Mouse (Mus musculus): ENCODE results near the gene Myt1l. TPM values are rescaled to one million over a fixed set of nuclear protein-coding genes. Genes with fewer than 3 reads are reported as not detected.

Myt1l gene
- polyA plus RNA-seq, 1 experiment from 2014 or later = 5.1 TPM

GRCm38 (mm10) chr12:29555718-29556117 lies 27.5 kb downstream of the Myt1l start:
- Histone ChIP-seq H3K4me2 (replicated peaks; ENCODE audit: low read depth, low read length) (no peak overlapping the region), H3K9me3 (ENCODE audit: control insufficient read depth, low read depth, low read length) (no peaks in the 10 kb centered on the region), H3K9ac (replicated peaks; ENCODE audit: low read depth, low read length) (no peak overlapping the region), H3K36me3 (ENCODE audit: control insufficient read depth, insufficient read depth, low read length) (no peaks in the 10 kb centered on the region), H3K27me3 (ENCODE audit: control insufficient read depth, insufficient read depth, low read length) (no peaks in the 10 kb centered on the region), H3K4me1 (ENCODE audit: control insufficient read depth, insufficient read depth, low read length) (no peaks in the 10 kb centered on the region), H3K4me3 (ENCODE audit: low read depth, low read length) (no peak overlapping the region), H3K27ac (ENCODE audit: low read length) (no peak overlapping the region)
- WGBS = 81% methylated on average over 4 of the region's 4 CpGs
- no peak for ATAC-seq (ENCODE audit: insufficient number of reproducible peaks, insufficient read depth, low FRiP score, low read depth)

DNA sequence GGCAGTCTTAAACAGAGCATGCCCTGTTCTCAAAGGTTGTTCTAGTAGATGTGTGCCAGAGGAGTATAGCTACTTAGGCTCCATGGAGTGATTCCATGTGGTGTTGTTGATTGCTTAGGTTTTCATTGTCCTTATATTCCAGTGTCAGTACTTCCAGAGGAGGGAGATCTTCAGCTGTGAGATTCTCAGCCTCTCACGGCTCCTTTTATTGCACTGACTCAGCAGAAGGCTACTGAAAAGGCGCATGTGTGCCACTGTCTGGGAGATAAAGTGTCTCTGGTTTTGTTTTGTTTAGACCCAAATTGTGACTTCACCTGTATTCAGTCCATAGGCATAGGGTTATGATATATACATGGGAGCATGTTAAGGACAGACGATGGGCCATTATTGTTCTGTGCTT lies 28.2 kb downstream of the Myt1l start:
- H3K9ac ChIP-seq (replicated peaks; ENCODE audit: low read depth, low read length) = no peak overlapping the region
- no peak overlapping the region for H3K27ac ChIP-seq (ENCODE audit: low read length)
- no peaks in the 10 kb centered on the region for H3K27me3 ChIP-seq (ENCODE audit: control insufficient read depth, insufficient read depth, low read length)
- H3K9me3 ChIP-seq (ENCODE audit: control insufficient read depth, low read depth, low read length) = no peaks in the 10 kb centered on the region
- no peaks in the 10 kb centered on the region for H3K36me3 ChIP-seq (ENCODE audit: control insufficient read depth, insufficient read depth, low read length)
- no peak for ATAC-seq (ENCODE audit: insufficient number of reproducible peaks, insufficient read depth, low FRiP score, low read depth)
- 71% methylated on average over 3 of the region's 3 CpGs for WGBS
- no peak overlapping the region for H3K4me2 ChIP-seq (replicated peaks; ENCODE audit: low read depth, low read length)
- no peak overlapping the region for H3K4me3 ChIP-seq (ENCODE audit: low read depth, low read length)
- no peaks in the 10 kb centered on the region for H3K4me1 ChIP-seq (ENCODE audit: control insufficient read depth, insufficient read depth, low read length)

- 55% methylated on average over 6 of the region's 6 CpGs for WGBS
- Histone ChIP-seq H3K36me3 (ENCODE audit: control insufficient read depth, insufficient read depth, low read length) (no peaks in the 10 kb centered on the region), H3K9me3 (ENCODE audit: control insufficient read depth, low read depth, low read length) (no peaks in the 10 kb centered on the region), H3K4me1 (ENCODE audit: control insufficient read depth, insufficient read depth, low read length) (no peaks in the 10 kb centered on the region), H3K27ac (ENCODE audit: low read length) (no peak overlapping the region), H3K4me2 (replicated peaks; ENCODE audit: low read depth, low read length) (no peak overlapping the region), H3K4me3 (ENCODE audit: low read depth, low read length) (no peak overlapping the region), H3K27me3 (ENCODE audit: control insufficient read depth, insufficient read depth, low read length) (no peaks in the 10 kb centered on the region), H3K9ac (replicated peaks; ENCODE audit: low read depth, low read length) (no peak overlapping the region)
- no peak for ATAC-seq (ENCODE audit: insufficient number of reproducible peaks, insufficient read depth, low FRiP score, low read depth)
Measured at GRCm38 (mm10) chr12:29556901-29557300, 28.7 kb downstream of the Myt1l start.

DNA sequence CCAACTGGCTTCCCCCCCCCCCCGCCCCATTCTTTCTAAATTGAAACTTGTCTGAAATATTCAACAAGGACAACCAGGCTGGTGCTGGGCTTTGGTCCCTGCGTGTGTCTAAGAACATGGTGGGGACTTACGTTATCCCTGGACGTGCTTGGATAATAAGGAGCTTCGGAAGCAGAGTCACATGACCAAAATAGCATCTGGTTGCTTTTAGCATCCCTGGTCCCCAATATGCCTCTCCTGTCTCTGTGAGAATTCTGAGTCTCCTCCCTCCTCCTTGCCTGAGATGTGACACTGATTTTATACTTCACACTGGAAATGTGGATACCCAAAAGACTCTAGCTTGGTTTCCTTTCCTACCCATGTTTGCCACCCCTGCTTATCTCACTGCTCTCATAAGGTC lies 31.6 kb downstream of the Myt1l start:
- WGBS = 85% methylated on average over 5 of the region's 5 CpGs
- H3K27me3 ChIP-seq (ENCODE audit: control insufficient read depth, insufficient read depth, low read length) = no peaks in the 10 kb centered on the region
- no peak overlapping the region for H3K27ac ChIP-seq (ENCODE audit: low read length)
- H3K36me3 ChIP-seq (ENCODE audit: control insufficient read depth, insufficient read depth, low read length) = no peaks in the 10 kb centered on the region
- H3K9ac ChIP-seq (replicated peaks; ENCODE audit: low read depth, low read length) = no peak overlapping the region
- no peak overlapping the region for H3K4me2 ChIP-seq (replicated peaks; ENCODE audit: low read depth, low read length)
- no peak for ATAC-seq (ENCODE audit: insufficient number of reproducible peaks, insufficient read depth, low FRiP score, low read depth)
- H3K4me3 ChIP-seq (ENCODE audit: low read depth, low read length) = no peak overlapping the region
- no peaks in the 10 kb centered on the region for H3K9me3 ChIP-seq (ENCODE audit: control insufficient read depth, low read depth, low read length)
- H3K4me1 ChIP-seq (ENCODE audit: control insufficient read depth, insufficient read depth, low read length) = no peaks in the 10 kb centered on the region

- H3K27ac ChIP-seq (ENCODE audit: low read length) = no peak overlapping the region
- no peaks in the 10 kb centered on the region for H3K9me3 ChIP-seq (ENCODE audit: control insufficient read depth, low read depth, low read length)
- no peaks in the 10 kb centered on the region for H3K4me1 ChIP-seq (ENCODE audit: control insufficient read depth, insufficient read depth, low read length)
- no peak for ATAC-seq (ENCODE audit: insufficient number of reproducible peaks, insufficient read depth, low FRiP score, low read depth)
- H3K4me2 ChIP-seq (replicated peaks; ENCODE audit: low read depth, low read length) = no peak overlapping the region
- no peak overlapping the region for H3K9ac ChIP-seq (replicated peaks; ENCODE audit: low read depth, low read length)
- WGBS = 78% methylated on average over 2 of the region's 2 CpGs
- no peak overlapping the region for H3K4me3 ChIP-seq (ENCODE audit: low read depth, low read length)
- H3K36me3 ChIP-seq (ENCODE audit: control insufficient read depth, insufficient read depth, low read length) = no peaks in the 10 kb centered on the region
- no peaks in the 10 kb centered on the region for H3K27me3 ChIP-seq (ENCODE audit: control insufficient read depth, insufficient read depth, low read length)
Measured at GRCm38 (mm10) chr12:29561222-29561621, 33.0 kb downstream of the Myt1l start.

DNA sequence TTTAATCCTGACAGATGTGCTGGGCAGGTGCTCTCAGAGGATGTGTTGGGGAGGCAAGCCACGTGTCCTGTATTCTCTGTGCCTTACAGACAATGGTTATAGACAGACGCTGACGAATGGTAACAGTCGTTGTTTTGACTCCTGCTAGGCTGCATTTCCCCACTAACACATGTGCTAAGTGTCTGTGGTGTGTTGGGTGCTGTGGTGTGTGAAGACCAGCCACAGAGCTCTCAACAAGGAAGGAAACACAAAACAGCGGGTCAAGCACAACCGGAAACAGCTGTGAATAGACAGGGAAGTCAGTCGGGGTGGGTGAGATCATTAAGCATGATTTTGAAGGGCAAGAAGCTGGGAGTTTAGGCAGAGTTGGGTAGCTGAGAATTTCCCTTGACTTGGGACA lies 41.1 kb downstream of the Myt1l start:
- ATAC-seq (ENCODE audit: insufficient number of reproducible peaks, insufficient read depth, low FRiP score, low read depth) = no peak

DNA sequence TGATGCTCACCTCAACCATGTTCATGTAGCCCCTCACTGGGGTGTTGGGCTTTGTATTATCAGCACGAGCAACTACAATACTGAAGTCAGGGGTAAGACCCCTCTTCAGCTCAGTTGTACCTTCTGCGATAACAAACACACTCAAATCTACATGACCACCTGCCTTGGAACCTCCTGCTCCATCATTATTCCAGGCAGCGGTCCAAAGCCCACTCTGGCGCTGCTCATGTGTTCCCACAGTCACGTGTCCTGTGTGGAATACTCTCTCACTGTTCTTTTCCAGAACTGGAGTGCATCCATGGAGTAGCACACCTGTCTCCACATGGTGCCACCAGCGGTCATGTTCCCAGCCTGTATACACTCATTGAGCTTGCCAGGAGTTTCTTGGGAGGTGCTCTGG lies 42.2 kb downstream of the Myt1l start:
- WGBS = 89% methylated on average over 6 of the region's 6 CpGs
- no peaks in the 10 kb centered on the region for H3K4me1 ChIP-seq (ENCODE audit: control insufficient read depth, insufficient read depth, low read length)
- H3K4me2 ChIP-seq (replicated peaks; ENCODE audit: low read depth, low read length) = no peak overlapping the region
- no peaks in the 10 kb centered on the region for H3K9me3 ChIP-seq (ENCODE audit: control insufficient read depth, low read depth, low read length)
- no peaks in the 10 kb centered on the region for H3K36me3 ChIP-seq (ENCODE audit: control insufficient read depth, insufficient read depth, low read length)
- no peak overlapping the region for H3K9ac ChIP-seq (replicated peaks; ENCODE audit: low read depth, low read length)
- H3K27ac ChIP-seq (ENCODE audit: low read length) = no peak overlapping the region
- ATAC-seq (ENCODE audit: insufficient number of reproducible peaks, insufficient read depth, low FRiP score, low read depth) = no peak
- no peak overlapping the region for H3K4me3 ChIP-seq (ENCODE audit: low read depth, low read length)
- no peaks in the 10 kb centered on the region for H3K27me3 ChIP-seq (ENCODE audit: control insufficient read depth, insufficient read depth, low read length)

More for the DNA sequence above, 41.1 kb downstream of the Myt1l start:
- H3K9ac ChIP-seq (replicated peaks; ENCODE audit: low read depth, low read length) = no peak overlapping the region
- no peak overlapping the region for H3K4me3 ChIP-seq (ENCODE audit: low read depth, low read length)
- no peaks in the 10 kb centered on the region for H3K27me3 ChIP-seq (ENCODE audit: control insufficient read depth, insufficient read depth, low read length)
- 82% methylated on average over 7 of the region's 7 CpGs for WGBS
- no peaks in the 10 kb centered on the region for H3K4me1 ChIP-seq (ENCODE audit: control insufficient read depth, insufficient read depth, low read length)
- no peak overlapping the region for H3K4me2 ChIP-seq (replicated peaks; ENCODE audit: low read depth, low read length)
- no peak overlapping the region for H3K27ac ChIP-seq (ENCODE audit: low read length)
- no peaks in the 10 kb centered on the region for H3K36me3 ChIP-seq (ENCODE audit: control insufficient read depth, insufficient read depth, low read length)
- H3K9me3 ChIP-seq (ENCODE audit: control insufficient read depth, low read depth, low read length) = no peaks in the 10 kb centered on the region

DNA sequence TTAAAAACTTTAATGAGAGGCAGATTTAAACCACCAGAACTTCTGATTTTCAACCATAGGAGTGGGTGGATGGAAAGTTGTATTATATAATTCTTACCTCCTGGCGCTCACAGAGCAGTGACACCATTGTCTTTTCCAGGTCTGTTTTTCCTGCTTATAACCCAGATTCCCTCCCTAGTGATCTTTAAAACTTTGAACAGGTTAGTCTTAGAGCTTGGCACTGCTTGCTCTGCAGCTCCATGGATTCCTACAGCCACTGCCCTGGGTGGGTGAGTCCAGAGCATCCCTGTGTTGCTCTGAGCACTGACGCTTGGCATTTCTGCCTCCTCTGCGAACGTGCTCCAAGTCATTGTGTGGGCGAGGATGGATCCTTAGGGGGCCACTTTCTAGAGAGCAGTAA lies 43.4 kb downstream of the Myt1l start:
- Histone ChIP-seq H3K4me1 (ENCODE audit: control insufficient read depth, insufficient read depth, low read length) (no peaks in the 10 kb centered on the region), H3K36me3 (ENCODE audit: control insufficient read depth, insufficient read depth, low read length) (no peaks in the 10 kb centered on the region), H3K4me2 (replicated peaks; ENCODE audit: low read depth, low read length) (no peak overlapping the region), H3K4me3 (ENCODE audit: low read depth, low read length) (no peak overlapping the region), H3K27me3 (ENCODE audit: control insufficient read depth, insufficient read depth, low read length) (no peaks in the 10 kb centered on the region), H3K27ac (ENCODE audit: low read length) (no peak overlapping the region), H3K9ac (replicated peaks; ENCODE audit: low read depth, low read length) (no peak overlapping the region), H3K9me3 (ENCODE audit: control insufficient read depth, low read depth, low read length) (no peaks in the 10 kb centered on the region)
- no peak for ATAC-seq (ENCODE audit: insufficient number of reproducible peaks, insufficient read depth, low FRiP score, low read depth)
- WGBS = 80% methylated on average over 5 of the region's 5 CpGs

GRCm38 (mm10) chr12:29593787-29594186 lies 65.6 kb downstream of the Myt1l start:
- Histone ChIP-seq H3K27me3 (ENCODE audit: control insufficient read depth, insufficient read depth, low read length) (no peaks in the 10 kb centered on the region), H3K4me3 (ENCODE audit: low read depth, low read length) (no peak overlapping the region), H3K27ac (ENCODE audit: low read length) (no peak overlapping the region), H3K9ac (replicated peaks; ENCODE audit: low read depth, low read length) (no peak overlapping the region), H3K4me2 (replicated peaks; ENCODE audit: low read depth, low read length) (no peak overlapping the region), H3K9me3 (ENCODE audit: control insufficient read depth, low read depth, low read length) (no peaks in the 10 kb centered on the region), H3K36me3 (ENCODE audit: control insufficient read depth, insufficient read depth, low read length) (no peaks in the 10 kb centered on the region), H3K4me1 (ENCODE audit: control insufficient read depth, insufficient read depth, low read length) (no peaks in the 10 kb centered on the region)
- 84% methylated on average over 1 of the region's 1 CpGs for WGBS
- no peak for ATAC-seq (ENCODE audit: insufficient number of reproducible peaks, insufficient read depth, low FRiP score, low read depth)

All from stomach, embryonic 14.5 days (tissue).